Mouse (Mus musculus) thymus, postnatal 25 days (tissue): Measurements from ENCODE around the gene Lin37.

ENCODE experiments used
- DNase-seq: peaks from one replicate; pipeline ENCODE4 v3.0.0; 2022

Gene Lin37

GRCm38 (mm10) chr7:30586455-30587020 lies 26.9 kb upstream of the Lin37 start:
- no peak for DNase-seq

GRCm38 (mm10) chr7:30585170-30585569 lies 25.5 kb upstream of the Lin37 start:
- DNase-seq: no peak

- no peak for DNase-seq
Observed at GRCm38 (mm10) chr7:30584339-30584738, 24.7 kb upstream of the Lin37 start.

- no peak for DNase-seq
Observed at GRCm38 (mm10) chr7:30581547-30581946, 21.9 kb upstream of the Lin37 start.

GRCm38 (mm10) chr7:30579950-30580349 lies 20.3 kb upstream of the Lin37 start:
- DNase-seq: no peak

GRCm38 (mm10) chr7:30572969-30573368 lies 13.3 kb upstream of the Lin37 start:
- no peak for DNase-seq

- no peak for DNase-seq
Observed at GRCm38 (mm10) chr7:30572389-30572788, 12.8 kb upstream of the Lin37 start.

- DNase-seq: no peak
Observed at GRCm38 (mm10) chr7:30567555-30567954, 7.9 kb upstream of the Lin37 start.

- DNase-seq: no peak
Observed at GRCm38 (mm10) chr7:30566033-30566432, 6.4 kb upstream of the Lin37 start.

GRCm38 (mm10) chr7:30564970-30565571 lies 5.4 kb upstream of the Lin37 start, which contains the start of gene Igflr1:
TSS of gene Igflr1 (plus strand) at chr7:30565427.
- no peak for DNase-seq

GRCm38 (mm10) chr7:30563906-30564280 lies 4.3 kb upstream of the Lin37 start:
- peak; percentile 66 for DNase-seq

- DNase-seq: peak; percentile 94
Observed at GRCm38 (mm10) chr7:30563117-30563905, 3.7 kb upstream of the Lin37 start, which contains the start of the genes U2af1l4, Gm49396 and Psenen. TSS of gene U2af1l4 (plus strand) at chr7:30563301. TSS of gene Gm49396 (plus strand) at chr7:30563344. TSS of gene Psenen (minus strand) at chr7:30563627.

GRCm38 (mm10) chr7:30562526-30563116 lies 3.0 kb upstream of the Lin37 start:
- DNase-seq: no peak

GRCm38 (mm10) chr7:30560296-30560695 lies 658 bp upstream of the Lin37 start:
- no peak for DNase-seq

GRCm38 (mm10) chr7:30558656-30559442 lies 789 bp downstream of the Lin37 start:
- DNase-seq: no peak

- DNase-seq: no peak
Observed at GRCm38 (mm10) chr7:30557901-30558514, 1.6 kb downstream of the Lin37 start.

GRCm38 (mm10) chr7:30556894-30557536 lies 2.6 kb downstream of the Lin37 start:
- DNase-seq: peak; percentile 41

- DNase-seq: no peak
Observed at GRCm38 (mm10) chr7:30553810-30554584, 5.6 kb downstream of the Lin37 start.

- peak; percentile 40 for DNase-seq
Observed at GRCm38 (mm10) chr7:30553021-30553589, 6.5 kb downstream of the Lin37 start.
